Mouse (Mus musculus) heart, adult 2 months (tissue): ENCODE results near the gene Wfdc18.

Experiments used
- CTCF ChIP-seq: fragments of 200-600 bp; IDR thresholded peaks from 2 replicates; pipeline ENCODE4 v1.8.1; 2022; ENCODE audit warnings: antibody characterized with exemption, mild to moderate bottlenecking, moderate library complexity
- POLR2A ChIP-seq: fragments of 200-500 bp; IDR thresholded peaks from 2 replicates; pipeline ENCODE4 v1.6.1; 2011; ENCODE audit warnings: mild to moderate bottlenecking, low read depth, low read length, control low read depth; ENCODE audit not compliant: insufficient read depth

- TF ChIP-seq POLR2A (no peak), CTCF (no peak)
Measured at GRCm38 (mm10) chr11:83742731-83743355, 34.0 kb downstream of the Wfdc18 start.
